Mouse (Mus musculus) central nervous system, embryonic 14 days (tissue): Measurements from ENCODE around the gene Spaar. TPM values are rescaled to one million over a fixed set of nuclear protein-coding genes. Genes with fewer than 3 reads are reported as not detected.

Experiments
- polyA plus RNA-seq: library from polyadenylated mRNA; depleted of rRNA; stranded (reverse); fragments of >200 nt; gene quantifications from 2 replicates; pipeline ENCODE4 v1.2.3, GENCODE M21; 2012; rRNA removed

Spaar gene
- polyA plus RNA-seq, result 0.09 and 0.16 TPM in 2 replicates

DNA sequence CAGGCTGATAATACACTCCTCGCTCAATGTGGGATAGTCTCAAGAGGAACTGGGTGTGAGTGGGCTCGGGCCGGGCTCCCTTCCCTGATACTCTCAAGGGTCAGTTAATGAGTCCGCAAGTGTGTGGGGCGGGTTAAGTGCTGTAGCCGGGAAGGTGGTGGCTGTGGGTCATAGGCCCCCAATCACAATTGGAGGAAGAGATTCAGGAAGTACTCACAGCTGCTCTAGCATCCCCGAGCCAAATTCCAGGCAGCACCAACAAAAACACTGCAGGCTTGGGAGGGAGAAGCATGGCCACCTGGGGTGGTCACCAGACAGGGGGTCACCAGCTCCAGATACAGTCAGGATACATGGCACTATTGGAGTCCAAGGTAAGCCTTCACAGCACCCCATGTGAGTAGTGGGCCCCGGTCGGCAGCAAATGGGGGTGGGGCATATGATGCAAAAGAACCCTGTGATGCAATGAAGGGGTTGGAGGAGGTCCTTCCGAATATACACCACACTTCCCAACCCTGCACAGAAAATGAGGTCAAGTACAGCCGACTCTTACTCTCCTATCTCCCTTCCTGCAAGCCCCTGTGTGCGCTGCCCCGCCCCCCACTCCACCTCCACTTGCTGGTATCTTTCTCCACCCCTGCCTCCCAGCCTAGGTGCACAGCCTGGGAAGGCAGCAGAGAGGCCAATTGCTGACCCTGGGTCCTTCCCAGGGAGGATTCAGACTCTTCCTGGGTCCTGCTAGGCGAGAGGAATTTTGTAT is at the start of gene Spaar:
Gene Spaar (plus strand): TSS at position 241 of the 757 bp plus-strand sequence.

DNA sequence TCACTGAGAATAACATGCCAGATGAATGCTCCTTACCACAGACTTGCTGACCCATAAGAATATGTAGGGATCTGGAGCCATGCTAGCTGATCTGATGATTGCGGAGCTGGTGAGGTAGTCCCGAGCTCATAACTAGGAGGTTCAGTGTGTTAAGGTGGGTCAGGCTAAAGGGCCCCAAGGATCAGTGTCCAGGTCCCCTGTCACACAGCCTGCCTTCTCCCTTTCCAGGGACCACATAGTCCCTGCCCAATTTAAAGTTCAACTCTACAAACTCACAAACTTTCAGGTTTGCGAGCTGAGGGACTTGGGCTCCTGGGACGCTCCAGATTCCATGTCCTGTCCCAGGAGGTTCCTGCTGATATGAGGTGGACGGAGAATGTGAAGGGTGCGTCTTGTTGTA is 29.1 kb upstream of the Spaar start, which contains the start of gene Olfr70:
Gene Olfr70 (minus strand): TSS at position 101 of the 400 bp plus-strand sequence.

GRCm38 (mm10) chr4:43709869-43710268 is 20.0 kb upstream of the Spaar start, which contains the start of gene Olfr71:
Gene Olfr71 (minus strand): TSS chr4:43710255.

DNA sequence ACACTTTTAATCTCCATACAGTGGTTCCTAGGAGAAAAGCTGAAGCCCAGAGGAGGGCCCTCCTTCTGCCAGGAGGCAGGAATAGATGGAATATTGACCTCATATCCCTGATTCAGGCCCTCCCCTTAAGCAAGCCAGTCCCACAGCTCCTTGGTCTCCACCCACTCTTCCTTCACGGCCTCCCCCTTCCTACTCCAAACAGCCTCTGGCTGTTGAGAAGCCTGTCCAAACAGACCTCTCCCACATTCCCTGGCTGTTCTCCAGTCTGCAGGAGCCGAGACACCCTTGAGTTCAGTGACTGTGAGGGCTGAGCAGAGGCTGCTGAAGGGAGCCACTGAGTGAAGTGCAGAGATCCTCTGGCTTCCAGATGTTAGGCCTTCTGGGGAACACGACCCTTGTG is 2.8 kb upstream of the Spaar start, which contains the start of gene Hrct1:
Gene Hrct1 (plus strand): TSS at position 194 of the 400 bp plus-strand sequence.

GRCm38 (mm10) chr4:43770909-43771308 is 41.1 kb downstream of the Spaar start, which contains the start of gene Olfr159:
Gene Olfr159 (minus strand): TSS chr4:43771009.

Other genes with a start within 250 kb of the Spaar start
- not detected in 2 replicates for gene Sit1, start 246.3 kb upstream of the Spaar start, polyA plus RNA-seq
- gene Ccdc107, start 237.1 kb upstream of the Spaar start, polyA plus RNA-seq, result 76.4 and 104 TPM in 2 replicates
- gene Arhgef39, start 230.3 kb upstream of the Spaar start, polyA plus RNA-seq, result 33.3 and 39.5 TPM in 2 replicates
- gene Car9, start 223.1 kb upstream of the Spaar start, polyA plus RNA-seq, result 0.50 and 0.79 TPM in 2 replicates
- 15.7 and 78.5 TPM in 2 replicates for gene Tpm2, start 206.3 kb upstream of the Spaar start, polyA plus RNA-seq
- 52.6 and 54.6 TPM in 2 replicates for gene Creb3, start 167.7 kb upstream of the Spaar start, polyA plus RNA-seq
- 54.6 and 60.2 TPM in 2 replicates for gene Tln1, start 167.3 kb upstream of the Spaar start, polyA plus RNA-seq
- 55.7 and 57.0 TPM in 2 replicates for gene Rgp1, start 151.3 kb upstream of the Spaar start, polyA plus RNA-seq
- 82.9 and 90.4 TPM in 2 replicates for gene Gba2, start 151.2 kb upstream of the Spaar start, polyA plus RNA-seq
- gene Msmp, start 145.5 kb upstream of the Spaar start, polyA plus RNA-seq, result not detected in 2 replicates
- 69.8 and 78.3 TPM in 2 replicates for gene Npr2, start 98.1 kb upstream of the Spaar start, polyA plus RNA-seq
- gene Spag8, start 76.4 kb upstream of the Spaar start, polyA plus RNA-seq, result 6.6 and 7.9 TPM in 2 replicates
- 56.9 and 57.8 TPM in 2 replicates for gene Hint2, start 73.6 kb upstream of the Spaar start, polyA plus RNA-seq
- gene Tmem8b, start 61.1 kb upstream of the Spaar start, polyA plus RNA-seq, result 23.4 and 26.5 TPM in 2 replicates
- gene Fam221b, start 60.9 kb upstream of the Spaar start, polyA plus RNA-seq, result 0.30 and 0.37 TPM in 2 replicates
- not detected in 2 replicates for gene Olfr70, start 29.2 kb upstream of the Spaar start, polyA plus RNA-seq
- gene Olfr71, start 19.8 kb upstream of the Spaar start, polyA plus RNA-seq, result not detected in 2 replicates
- 0.37 and 0.76 TPM in 2 replicates for gene Hrct1, start 2.8 kb upstream of the Spaar start, polyA plus RNA-seq
- not detected in 2 replicates for gene Olfr159, start 41.0 kb downstream of the Spaar start, polyA plus RNA-seq
- not detected in 2 replicates for gene Olfr156, start 93.9 kb downstream of the Spaar start, polyA plus RNA-seq
- gene Olfr157, start 110.2 kb downstream of the Spaar start, polyA plus RNA-seq, result not detected in 2 replicates
- not detected in 2 replicates for gene Olfr155, start 121.5 kb downstream of the Spaar start, polyA plus RNA-seq
- gene Reck, start 145.5 kb downstream of the Spaar start, polyA plus RNA-seq, result 17.9 and 28.9 TPM in 2 replicates
- 24.4 and 31.2 TPM in 2 replicates for gene Glipr2, start 227.4 kb downstream of the Spaar start, polyA plus RNA-seq